Mouse (Mus musculus) adrenal gland, adult 8-10 months (tissue): ENCODE measurements at regions not wholly inside any gene's neighbourhood (a gene's known extent, or its start where the extent isn't known, plus 50 kb on each side); places are given as distances from the start of the nearest gene placed in this dataset.
"Not testable (repeated sequence)": the region's sequence is repeated elsewhere in the genome, so short reads cannot be mapped to it uniquely, and the experiment has no call there.

Source experiments
- DNase-seq: peaks from one replicate; pipeline ENCODE4 v3.0.0; 2022

- DNase-seq = no peak
Observed at GRCm38 (mm10) chr3:18744216-18744615, 796.0 kb downstream of the Cypt12 start.

GRCm38 (mm10) chr3:18746206-18746605 lies 798.0 kb downstream of the Cypt12 start:
- no peak for DNase-seq

- DNase-seq = no peak
Observed at GRCm38 (mm10) chr3:18746898-18747297, 798.7 kb downstream of the Cypt12 start.

GRCm38 (mm10) chr3:18751660-18752259 lies 803.5 kb downstream of the Cypt12 start:
- no peak for DNase-seq

GRCm38 (mm10) chr3:18764301-18765078 lies 816.3 kb downstream of the Cypt12 start:
- no peak for DNase-seq

GRCm38 (mm10) chr3:18778481-18778880 lies 830.3 kb downstream of the Cypt12 start:
- no peak for DNase-seq

- no peak for DNase-seq
Observed at GRCm38 (mm10) chr3:18787531-18788176, 839.4 kb downstream of the Cypt12 start.

GRCm38 (mm10) chr3:18802794-18803193 lies 825.7 kb downstream of the 1700064H15Rik start:
- DNase-seq = no peak

- not testable (repeated sequence) for DNase-seq
Observed at GRCm38 (mm10) chr3:18828788-18829320, 799.6 kb downstream of the 1700064H15Rik start.

GRCm38 (mm10) chr3:18868117-18868739 lies 760.2 kb downstream of the 1700064H15Rik start:
- DNase-seq = peak; percentile 2

- no peak for DNase-seq
Observed at GRCm38 (mm10) chr3:18868758-18869157, 759.7 kb downstream of the 1700064H15Rik start.

- no peak for DNase-seq
Observed at GRCm38 (mm10) chr3:18877060-18877459, 751.4 kb downstream of the 1700064H15Rik start.

GRCm38 (mm10) chr3:18877572-18877971 lies 750.9 kb downstream of the 1700064H15Rik start:
- DNase-seq = no peak

GRCm38 (mm10) chr3:18881186-18881585 lies 747.3 kb downstream of the 1700064H15Rik start:
- no peak for DNase-seq

- DNase-seq = no peak
Observed at GRCm38 (mm10) chr3:18892813-18893212, 735.7 kb downstream of the 1700064H15Rik start.

GRCm38 (mm10) chr3:18905769-18906168 lies 722.7 kb downstream of the 1700064H15Rik start:
- no peak for DNase-seq

- no peak for DNase-seq
Observed at GRCm38 (mm10) chr3:18906210-18906609, 722.3 kb downstream of the 1700064H15Rik start.

GRCm38 (mm10) chr3:18908737-18909136 lies 719.7 kb downstream of the 1700064H15Rik start:
- DNase-seq = no peak

GRCm38 (mm10) chr3:18928401-18929104 lies 699.9 kb downstream of the 1700064H15Rik start:
- no peak for DNase-seq

GRCm38 (mm10) chr3:18929105-18929492 lies 699.4 kb downstream of the 1700064H15Rik start:
- no peak for DNase-seq

- DNase-seq = no peak
Observed at GRCm38 (mm10) chr3:18932983-18933726, 695.3 kb downstream of the 1700064H15Rik start.
